Mouse (Mus musculus) limb, embryonic 13.5 days (tissue): ENCODE measurements around the gene Fam169b. TPM values are rescaled to one million over a fixed set of nuclear protein-coding genes. Genes with fewer than 3 reads are reported as not detected.
A peak's percentile ranks its signal among the peaks of the same experiment; 100 is the strongest.

Experiments
- ATAC-seq: fragments of 200-750 bp; cut with Nextera tagmentation; 2 replicates; pipeline ENCODE4 v1.8.0; 2017; ENCODE audit warnings: low read depth, moderate number of reproducible peaks, moderate TSS enrichment; ENCODE audit not compliant: low FRiP score
- H3K27ac ChIP-seq: fragments of 300-500 bp; sonication (generic); 2 replicates; pipeline ENCODE4 v1.5.1; 2015; ENCODE audit warnings: inconsistent platforms, mild to moderate bottlenecking, moderate library complexity
- H3K27me3 ChIP-seq: fragments of 300-500 bp; sonication (generic); 2 replicates; pipeline ENCODE4 v1.6.1; 2015; ENCODE audit warnings: mild to moderate bottlenecking, inconsistent platforms
- H3K36me3 ChIP-seq: fragments of 300-500 bp; sonication (generic); 2 replicates; pipeline ENCODE4 v1.6.1; 2015; ENCODE audit warnings: inconsistent platforms, mild to moderate bottlenecking, moderate library complexity
- H3K4me1 ChIP-seq: fragments of 300-500 bp; sonication (generic); 2 replicates; pipeline ENCODE4 v1.6.1; 2015; ENCODE audit warnings: inconsistent platforms
- H3K4me2 ChIP-seq: fragments of 300-500 bp; sonication (generic); replicated peaks from 2 replicates; pipeline ENCODE4 v1.6.1; 2015; ENCODE audit warnings: inconsistent platforms, mild to moderate bottlenecking, moderate library complexity
- H3K4me3 ChIP-seq: fragments of 300-500 bp; sonication (generic); 2 replicates; pipeline ENCODE4 v1.5.1; 2015; ENCODE audit warnings: moderate library complexity, mild to moderate bottlenecking, inconsistent platforms
- H3K9ac ChIP-seq: fragments of 300-500 bp; sonication (generic); 2 replicates; pipeline ENCODE4 v1.6.1; 2015; ENCODE audit warnings: mild to moderate bottlenecking, inconsistent platforms
- H3K9me3 ChIP-seq: fragments of 300-500 bp; sonication (generic); 2 replicates; pipeline ENCODE4 v1.6.1; 2016; ENCODE audit warnings: inconsistent platforms
- WGBS: fragments of 180-500 bp; shearing (Covaris S2); methylation state at CpG from one replicate; pipeline ENCODE4 v1.1.7; 2015; 5-methylcytosine and 5-hydroxymethylcytosine counted together
- polyA plus RNA-seq: library from polyadenylated mRNA; unstranded; fragments of >200 nt; fragmentation: Nextera tagmentation; extraction: Ambion mirVana; gene quantifications from 2 replicates; pipeline ENCODE4 v1.2.1, GENCODE M21; 2015

Gene Fam169b
- polyA plus RNA-seq, 1 experiment from 2014 or later: 2.0 TPM

GRCm38 (mm10) chr7:68245681-68246080, 28.0 kb upstream of the Fam169b start:
- WGBS: 29% methylated on average over 4 of the region's 4 CpGs
- Histone ChIP-seq H3K36me3 (no peaks in the 10 kb centered on the region; the same call in 1 of the 2 replicates), H3K27ac (no peak overlapping the region)

DNA sequence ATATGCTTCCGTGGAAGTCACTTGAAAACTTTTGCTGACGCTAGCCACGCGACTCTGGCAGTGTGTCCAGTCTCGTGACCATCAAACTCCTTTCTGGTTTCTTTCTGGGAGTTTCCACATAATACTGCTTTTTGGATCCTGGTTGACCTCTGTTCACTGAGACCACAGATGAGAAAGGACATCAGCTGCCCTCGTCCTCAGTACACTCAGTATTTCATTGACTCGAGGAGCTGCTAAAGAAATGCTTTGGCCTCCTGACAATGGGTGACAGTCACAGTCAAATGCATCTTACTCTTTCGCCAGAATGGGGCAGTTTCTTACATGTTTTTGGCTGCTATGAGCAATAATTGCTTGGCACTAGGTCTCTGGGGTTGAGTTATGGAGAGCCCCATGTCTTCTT, 27.4 kb upstream of the Fam169b start:
- Histone ChIP-seq H3K4me1 (peaks cover 12% of the 10 kb centered on the region), H3K9me3 (peaks cover 4% of the 10 kb centered on the region; the same call in 1 of the 2 replicates), H3K4me2 (no peak overlapping the region), H3K36me3 (no peaks in the 10 kb centered on the region; the same call in 1 of the 2 replicates), H3K27ac (no peak overlapping the region), H3K9ac (no peak overlapping the region), H3K4me3 (no peak overlapping the region), H3K27me3 (no peaks in the 10 kb centered on the region)
- no peak for ATAC-seq
- WGBS: 40% methylated on average over 8 of the region's 8 CpGs

More at GRCm38 (mm10) chr7:68245681-68246080, 28.0 kb upstream of the Fam169b start:
- Histone ChIP-seq H3K4me1 (peaks cover 12% of the 10 kb centered on the region), H3K9me3 (peaks cover 4% of the 10 kb centered on the region; the same call in 1 of the 2 replicates), H3K4me2 (no peak overlapping the region), H3K9ac (no peak overlapping the region), H3K27me3 (no peaks in the 10 kb centered on the region), H3K4me3 (no peak overlapping the region)
- no peak for ATAC-seq

DNA sequence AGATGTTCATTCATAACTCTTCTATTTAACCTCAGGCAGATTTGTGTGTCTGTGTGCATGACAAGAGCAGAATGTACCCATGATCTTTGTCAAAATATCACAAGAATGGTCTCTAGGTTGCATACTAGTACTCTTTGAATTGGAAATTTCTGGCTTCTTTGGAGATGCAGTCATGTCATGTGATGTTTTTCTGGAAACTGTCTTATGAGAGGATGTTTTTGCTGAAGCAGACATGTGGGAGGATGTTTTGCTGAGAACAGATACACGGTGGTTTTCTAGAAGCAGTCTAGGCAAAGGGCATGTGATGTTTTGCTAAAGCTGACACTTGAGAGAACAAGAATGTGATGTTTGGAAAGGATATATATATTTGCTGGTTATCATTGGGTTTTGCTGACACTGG, 23.2 kb upstream of the Fam169b start:
- Histone ChIP-seq H3K4me2 (no peak overlapping the region), H3K27ac (no peak overlapping the region), H3K36me3 (no peaks in the 10 kb centered on the region; the same call in 1 of the 2 replicates), H3K9me3 (peaks cover 4% of the 10 kb centered on the region; the same call in 1 of the 2 replicates), H3K4me1 (peaks cover 12% of the 10 kb centered on the region), H3K27me3 (no peaks in the 10 kb centered on the region), H3K4me3 (no peak overlapping the region), H3K9ac (no peak overlapping the region)
- WGBS: 87% methylated on average over 1 of the region's 1 CpGs
- no peak for ATAC-seq

GRCm38 (mm10) chr7:68250902-68251301, 22.7 kb upstream of the Fam169b start:
- Histone ChIP-seq H3K27ac (no peak overlapping the region), H3K9ac (no peak overlapping the region), H3K4me3 (no peak overlapping the region), H3K9me3 (peaks cover 4% of the 10 kb centered on the region; the same call in 1 of the 2 replicates), H3K27me3 (no peaks in the 10 kb centered on the region), H3K36me3 (no peaks in the 10 kb centered on the region; the same call in 1 of the 2 replicates), H3K4me2 (no peak overlapping the region), H3K4me1 (peaks cover 7% of the 10 kb centered on the region)
- 93% methylated on average over 3 of the region's 3 CpGs for WGBS
- no peak for ATAC-seq

DNA sequence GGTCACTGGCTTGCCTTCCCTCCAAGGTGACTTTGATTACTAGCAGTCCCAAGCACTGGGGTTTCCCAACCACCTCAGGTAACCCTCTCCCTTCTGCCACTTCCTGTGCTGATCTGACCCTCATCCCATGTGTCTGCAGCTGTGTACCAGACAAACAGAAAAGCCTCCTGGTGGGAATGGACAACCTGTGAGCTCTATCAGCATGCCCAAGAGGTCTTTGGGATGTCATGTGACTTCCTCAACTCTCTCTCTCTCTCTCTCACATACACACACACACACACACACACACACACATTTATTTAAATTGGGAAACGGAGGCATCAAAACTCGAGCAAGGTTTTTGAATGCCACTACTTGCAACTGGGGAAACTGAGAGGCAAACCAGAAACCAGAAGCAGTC, 15.9 kb upstream of the Fam169b start:
- whole genome bisulfite sequencing: 64% methylated on average over 2 of the region's 2 CpGs
- no peak for ATAC-seq
- H3K27me3 ChIP-seq: no peaks in the 10 kb centered on the region
- H3K9me3 ChIP-seq: 0 out of 2 replicates have a peak, but pooled peaks cover 3% of the 10 kb centered on the region
- peak overlapping the region; percentile 48; the same call in 1 of the 2 replicates for H3K27ac ChIP-seq
- no peak overlapping the region for H3K9ac ChIP-seq
- H3K36me3 ChIP-seq: no peaks in the 10 kb centered on the region
- H3K4me3 ChIP-seq: no peak overlapping the region
- H3K4me2 ChIP-seq: no peak overlapping the region
- peaks cover 26% of the 10 kb centered on the region for H3K4me1 ChIP-seq

DNA sequence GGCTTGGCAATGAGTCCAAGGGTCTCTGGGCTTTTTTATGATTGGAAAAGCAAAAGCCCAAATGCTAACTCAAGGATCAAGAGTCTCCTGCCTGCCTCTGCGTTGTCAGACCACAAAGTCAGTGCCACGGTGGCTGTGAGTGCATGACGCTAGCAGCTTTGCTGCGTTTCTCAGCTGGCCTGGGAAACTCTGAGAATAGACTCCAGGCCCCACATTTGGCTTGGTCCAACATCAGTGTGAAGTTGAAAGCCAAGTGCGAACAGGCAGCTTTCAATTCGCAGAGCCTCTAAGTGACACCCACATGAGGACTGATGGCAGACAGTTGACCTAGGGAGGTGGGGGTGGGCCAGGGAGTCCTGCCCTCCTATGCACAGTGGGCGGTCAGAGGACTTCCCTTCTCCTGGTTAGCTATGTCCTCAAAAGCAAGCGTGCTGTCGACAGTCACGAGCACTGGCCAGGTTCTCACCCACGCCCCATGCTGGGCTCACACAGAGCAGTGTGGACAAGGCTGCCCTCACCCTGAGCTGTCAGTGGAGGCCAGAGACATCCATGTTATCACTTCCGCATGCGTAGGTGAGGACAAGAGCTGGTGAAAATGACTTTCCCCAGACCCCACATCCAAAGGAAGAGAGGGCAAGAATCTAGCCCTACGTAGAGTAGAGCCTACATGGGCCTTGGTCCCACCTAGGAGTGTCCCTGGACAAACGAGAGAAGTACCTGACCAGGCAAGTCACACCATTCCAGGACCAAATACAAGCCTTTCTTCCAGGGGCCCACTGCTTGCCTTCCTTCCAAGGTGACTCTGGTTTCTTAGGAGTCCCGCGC, 15.1 kb upstream of the Fam169b start:
- Histone ChIP-seq H3K4me3 (no peak overlapping the region), H3K9me3 (0 out of 2 replicates have a peak, but pooled peaks cover 3% of the 10 kb centered on the region), H3K27me3 (no peaks in the 10 kb centered on the region), H3K4me2 (no peak overlapping the region), H3K4me1 (peaks cover 32% of the 10 kb centered on the region), H3K36me3 (no peaks in the 10 kb centered on the region), H3K27ac (peak overlapping the region; percentile 48), H3K9ac (no peak overlapping the region)
- ATAC-seq: no peak
- WGBS: 74% methylated on average over 17 of the region's 17 CpGs

DNA sequence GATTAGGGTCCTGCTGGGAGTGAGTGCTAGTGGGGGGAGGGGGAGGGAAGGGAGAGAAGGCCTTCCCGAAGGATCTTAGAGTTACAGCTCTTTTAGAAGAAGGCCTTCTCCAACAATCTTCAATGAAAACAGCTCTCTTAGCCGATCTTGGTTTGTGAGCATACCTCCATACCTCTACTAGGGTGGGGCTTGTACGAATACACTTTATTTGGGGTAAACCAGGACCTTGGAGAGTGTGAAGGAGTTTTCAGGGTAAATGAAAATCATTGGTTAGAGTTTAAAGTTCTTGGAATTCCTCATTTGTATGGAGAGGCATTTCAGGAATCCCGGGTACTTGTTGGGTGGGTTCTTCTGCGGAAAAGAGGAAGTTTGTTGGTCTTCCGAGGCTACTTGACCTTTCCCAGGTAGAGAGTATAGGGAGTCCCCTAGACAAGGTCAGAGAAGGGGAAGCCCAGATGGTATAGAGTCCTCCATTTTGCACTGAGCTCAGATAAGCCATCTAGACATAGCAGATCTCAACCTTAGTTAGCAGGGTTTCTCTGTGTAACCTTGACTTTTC, 14.0 kb upstream of the Fam169b start:
- Histone ChIP-seq H3K27me3 (no peaks in the 10 kb centered on the region), H3K9ac (no peak overlapping the region), H3K9me3 (0 out of 2 replicates have a peak, but pooled peaks cover 3% of the 10 kb centered on the region), H3K4me3 (no peak overlapping the region), H3K4me2 (no peak overlapping the region), H3K4me1 (peaks cover 43% of the 10 kb centered on the region), H3K27ac (no peak overlapping the region), H3K36me3 (no peaks in the 10 kb centered on the region)
- ATAC-seq: no peak
- 66% methylated on average over 6 of the region's 6 CpGs for WGBS

GRCm38 (mm10) chr7:68262612-68263200, 10.9 kb upstream of the Fam169b start:
- H3K4me1 ChIP-seq: peaks cover 66% of the 10 kb centered on the region
- 0 out of 2 replicates have a peak, but pooled peaks cover 3% of the 10 kb centered on the region for H3K9me3 ChIP-seq
- H3K36me3 ChIP-seq: no peaks in the 10 kb centered on the region
- H3K4me2 ChIP-seq: no peak overlapping the region
- H3K9ac ChIP-seq: no peak overlapping the region
- no peak for ATAC-seq
- H3K27me3 ChIP-seq: no peaks in the 10 kb centered on the region
- no peak overlapping the region for H3K4me3 ChIP-seq
- H3K27ac ChIP-seq: no peak overlapping the region; the same call in 1 of the 2 replicates
- 26% methylated on average over 8 of the region's 8 CpGs for WGBS

GRCm38 (mm10) chr7:68263346-68264027, 10.2 kb upstream of the Fam169b start:
- H3K4me1 ChIP-seq: peaks cover 60% of the 10 kb centered on the region
- peak overlapping the region; percentile 34 for H3K4me3 ChIP-seq
- ATAC-seq: peak; percentile 16; the same call in 1 of the 2 replicates

DNA sequence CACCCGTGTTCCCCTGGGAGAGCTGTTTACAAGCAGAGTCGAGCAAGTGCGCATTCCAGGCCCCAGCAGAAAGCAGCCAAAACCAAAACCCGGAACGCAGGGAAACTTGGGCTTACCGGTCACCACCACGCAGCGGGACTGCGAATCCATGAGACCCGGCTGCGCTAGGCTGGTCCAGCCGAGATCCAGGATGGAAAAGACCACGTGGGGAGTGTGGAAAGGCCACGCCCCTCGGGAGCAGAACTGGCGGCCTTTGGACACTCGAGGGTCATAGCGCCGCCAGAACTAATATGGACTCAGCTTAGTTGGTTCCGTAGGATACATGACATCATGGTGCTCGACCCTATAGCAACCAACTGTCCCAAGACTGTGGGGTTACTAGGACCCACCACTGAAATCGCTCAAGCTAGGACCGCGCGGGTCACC, 9.6 kb upstream of the Fam169b start, which contains the start of gene Pgpep1l:
TSS of gene Pgpep1l (minus strand) at position 206 of the 426 bp plus-strand sequence.
- Histone ChIP-seq H3K4me3 (peak within 1 kb of the TSS; percentile 34), H3K4me2 (peak within 1 kb of the TSS; percentile 71), H3K27ac (peak within 1 kb of the TSS; percentile 45; the same call in 1 of the 2 replicates), H3K9ac (0 out of 2 replicates have a peak within 1 kb of the TSS, but pooled peaks have one; percentile 43), H3K36me3 (no peaks in the 10 kb centered on the region), H3K27me3 (no peaks in the 10 kb centered on the region), H3K4me1 (peaks cover 59% of the 10 kb centered on the region), H3K9me3 (0 out of 2 replicates have a peak, but pooled peaks cover 3% of the 10 kb centered on the region)
- 3% methylated on average over 25 of the region's 25 CpGs for WGBS
- ATAC-seq: peak; percentile 74

More at GRCm38 (mm10) chr7:68263346-68264027, 10.2 kb upstream of the Fam169b start:
- peak overlapping the region; percentile 71 for H3K4me2 ChIP-seq
- WGBS: 44% methylated on average over 8 of the region's 8 CpGs
- peak overlapping the region; percentile 45; the same call in 1 of the 2 replicates for H3K27ac ChIP-seq
- H3K9me3 ChIP-seq: 0 out of 2 replicates have a peak, but pooled peaks cover 3% of the 10 kb centered on the region
- H3K9ac ChIP-seq: no peak overlapping the region
- H3K27me3 ChIP-seq: no peaks in the 10 kb centered on the region
- no peaks in the 10 kb centered on the region for H3K36me3 ChIP-seq

DNA sequence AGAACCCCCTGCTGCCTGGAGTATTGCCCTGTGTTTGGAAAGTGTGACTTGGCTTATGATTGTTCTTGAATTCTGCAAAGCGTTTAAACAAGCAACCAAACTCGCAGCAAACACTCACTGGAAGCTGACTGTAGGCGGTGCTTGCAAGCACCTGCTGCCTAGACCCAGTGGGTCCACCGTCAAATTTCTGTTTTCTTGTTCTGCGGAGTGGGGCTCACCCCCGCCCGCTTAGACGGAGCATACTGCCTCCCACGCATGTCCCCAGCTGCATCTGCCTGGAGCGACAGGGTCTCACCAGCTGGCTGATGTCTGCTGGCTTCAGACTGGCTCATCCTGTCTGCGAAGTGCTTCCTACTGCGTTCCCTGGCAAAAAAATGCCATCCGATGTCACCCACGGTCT, 9.1 kb upstream of the Fam169b start:
- Histone ChIP-seq H3K9ac (0 out of 2 replicates have a peak overlapping the region, but pooled peaks have one; percentile 43), H3K36me3 (no peaks in the 10 kb centered on the region), H3K27ac (no peak overlapping the region), H3K27me3 (no peaks in the 10 kb centered on the region), H3K4me2 (peak overlapping the region; percentile 71), H3K4me1 (peaks cover 59% of the 10 kb centered on the region), H3K9me3 (0 out of 2 replicates have a peak, but pooled peaks cover 3% of the 10 kb centered on the region), H3K4me3 (peak overlapping the region; percentile 34)
- 12% methylated on average over 14 of the region's 14 CpGs for WGBS
- ATAC-seq: no peak
